Mouse (Mus musculus): Measurements from ENCODE around the gene S100g.

S100g gene

DNA sequence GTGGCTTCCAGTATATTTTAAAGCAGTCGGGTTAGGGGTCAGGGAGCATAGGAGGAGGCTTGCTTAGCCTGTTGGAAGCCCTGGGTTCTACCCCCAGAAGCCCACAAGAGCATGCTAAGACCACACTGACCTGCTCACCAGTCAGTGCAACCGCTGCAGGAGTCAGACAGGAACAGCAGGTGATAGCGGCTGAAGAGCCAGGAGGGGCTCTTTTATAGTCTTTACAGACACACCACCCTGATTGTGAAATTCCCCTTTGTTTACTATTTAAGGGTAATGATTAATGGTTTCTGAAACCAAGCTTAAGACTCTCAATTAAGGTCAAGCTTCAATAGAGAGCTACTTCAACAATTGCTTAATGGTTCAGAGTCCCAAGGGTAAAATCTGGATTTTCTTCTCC lies at the start of gene S100g:
Gene S100g, minus strand, starts transcription at position 217 of the 400 bp plus-strand sequence.
- DNase-seq (ENCODE audit: low spot score in 2 of 2), result no peak

DNA sequence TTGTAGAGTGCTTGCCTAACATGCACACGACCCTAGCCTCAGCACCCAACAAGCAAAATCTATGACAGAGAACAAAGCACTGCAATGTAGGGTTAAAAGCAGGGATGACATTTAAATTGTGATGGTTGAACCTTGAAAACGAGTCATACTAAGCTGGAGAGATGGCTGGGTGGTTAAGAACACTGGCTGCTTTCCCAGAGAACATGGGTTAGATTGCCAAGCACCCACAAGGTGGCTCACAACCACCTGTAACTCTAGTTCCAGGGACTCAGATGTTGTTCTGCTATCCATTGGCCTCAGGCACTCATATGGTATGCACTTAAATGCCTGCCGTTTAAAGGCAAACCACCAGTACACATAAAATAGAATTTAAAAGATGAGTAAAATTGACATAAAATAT lies 27.7 kb upstream of the S100g start:
- no peak for DNase-seq (ENCODE audit: low spot score in 2 of 2)

DNA sequence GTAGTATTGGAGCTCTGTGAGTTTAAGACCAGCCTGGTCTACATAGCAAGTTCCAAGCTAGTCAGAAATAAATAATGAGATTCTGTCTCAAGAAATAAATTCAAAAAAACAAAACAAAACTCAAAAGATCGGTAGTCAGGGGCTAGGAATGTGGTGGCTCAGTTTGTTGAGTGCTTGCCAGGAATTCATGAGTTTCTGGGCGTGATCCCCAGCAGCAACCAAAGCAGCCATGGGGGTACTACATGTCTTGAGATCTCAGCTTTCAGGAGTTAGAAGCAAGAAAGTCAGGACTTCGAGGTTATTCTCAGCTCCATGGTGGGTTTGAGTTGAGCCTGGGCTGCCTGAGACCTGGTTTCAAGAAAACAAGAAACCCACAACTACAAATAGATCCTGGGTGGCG lies 27.0 kb upstream of the S100g start:
- no peak for DNase-seq (ENCODE audit: low spot score in 2 of 2)

DNA sequence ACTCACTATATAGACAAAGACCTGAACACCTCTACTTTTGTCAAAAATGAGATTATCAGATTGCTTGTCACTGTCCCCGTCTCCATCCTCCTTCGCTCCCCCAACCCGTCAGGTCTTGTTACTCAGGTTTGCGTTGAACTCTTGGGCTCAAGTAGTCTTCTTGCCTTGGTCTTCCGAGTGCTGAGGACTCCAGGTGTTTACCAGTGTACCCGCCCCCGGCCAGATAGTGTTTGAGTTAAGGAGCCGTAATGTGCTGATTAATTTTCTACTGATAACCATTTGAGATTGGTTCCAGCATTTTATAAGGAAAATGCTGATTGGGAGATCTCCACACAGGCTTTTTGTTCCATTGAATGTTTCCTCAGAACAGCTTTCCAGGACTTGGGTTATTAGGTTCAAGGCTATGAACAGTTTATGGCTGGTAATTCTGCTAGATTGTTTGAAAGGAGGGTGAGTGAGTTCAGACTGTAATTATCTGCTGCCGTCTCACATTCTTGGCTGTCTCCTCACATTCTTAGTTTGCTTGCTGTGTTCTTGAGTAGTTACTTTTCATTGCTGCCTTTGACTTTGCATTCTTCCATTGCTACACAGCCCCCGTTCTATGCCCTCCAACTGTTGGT lies 22.6 kb upstream of the S100g start:
- no peak for DNase-seq (ENCODE audit: low spot score in 2 of 2)

DNA sequence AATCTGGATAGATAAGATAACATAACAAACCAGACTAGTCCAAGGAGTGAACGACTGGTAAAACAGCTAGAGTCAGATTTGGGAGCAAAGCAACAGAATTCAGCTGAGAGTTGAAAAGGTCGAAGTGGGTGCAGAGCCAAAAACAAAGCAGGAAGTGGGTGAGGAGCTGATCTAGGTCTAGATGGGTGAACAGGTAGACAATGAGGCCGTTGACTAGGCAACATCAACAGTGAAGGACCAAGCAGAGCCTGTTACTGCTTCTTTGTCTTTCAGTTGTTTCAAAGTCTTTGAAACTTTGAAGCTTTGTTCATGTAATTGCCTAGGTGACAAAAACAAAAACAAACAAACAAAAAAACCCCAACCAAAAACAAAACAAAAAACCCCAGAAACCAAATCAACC lies 11.8 kb upstream of the S100g start:
- DNase-seq (ENCODE audit: low spot score in 2 of 2), result no peak

DNA sequence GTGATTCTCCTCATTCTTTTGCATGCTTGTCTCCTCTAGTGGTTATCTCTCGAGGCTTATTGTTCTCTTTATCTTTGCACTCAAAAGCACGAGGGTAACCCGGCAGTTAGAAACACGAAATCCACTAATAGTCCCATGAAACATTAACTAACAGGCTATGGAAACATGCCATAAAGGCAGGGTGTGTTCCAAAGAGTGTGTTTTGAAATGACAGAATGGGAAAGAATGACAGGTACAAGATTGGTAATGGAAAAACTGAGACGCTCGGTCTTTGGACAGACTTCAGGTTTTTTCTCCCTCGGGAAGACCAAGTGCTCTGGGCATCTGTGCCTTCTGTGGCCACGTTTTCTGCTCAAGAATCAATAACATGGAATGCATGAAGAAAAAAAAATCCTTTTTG lies 3.1 kb upstream of the S100g start:
- DNase-seq (ENCODE audit: low spot score in 2 of 2), result no peak

DNA sequence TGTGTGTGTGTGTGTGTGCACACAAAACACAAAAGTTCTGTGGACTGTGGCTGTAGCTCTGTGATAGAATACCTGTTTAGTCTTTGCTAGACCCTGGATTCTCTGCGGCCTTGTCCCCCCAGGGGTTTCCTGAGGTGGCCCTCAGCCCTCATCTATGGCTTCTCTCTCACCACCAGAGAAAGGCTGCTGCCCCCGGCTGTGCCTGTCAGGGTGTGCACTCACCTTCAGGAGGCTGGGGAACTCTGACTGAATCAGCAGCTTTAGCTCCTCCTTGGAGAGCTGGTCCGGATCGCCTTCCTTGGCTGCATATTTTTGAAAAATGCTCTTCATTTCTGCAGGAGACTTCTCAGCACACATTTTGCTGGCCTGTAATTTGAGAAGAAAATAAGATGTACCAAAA lies 559 bp downstream of the S100g start:
- no peak for DNase-seq (ENCODE audit: low spot score in 2 of 2)

DNA sequence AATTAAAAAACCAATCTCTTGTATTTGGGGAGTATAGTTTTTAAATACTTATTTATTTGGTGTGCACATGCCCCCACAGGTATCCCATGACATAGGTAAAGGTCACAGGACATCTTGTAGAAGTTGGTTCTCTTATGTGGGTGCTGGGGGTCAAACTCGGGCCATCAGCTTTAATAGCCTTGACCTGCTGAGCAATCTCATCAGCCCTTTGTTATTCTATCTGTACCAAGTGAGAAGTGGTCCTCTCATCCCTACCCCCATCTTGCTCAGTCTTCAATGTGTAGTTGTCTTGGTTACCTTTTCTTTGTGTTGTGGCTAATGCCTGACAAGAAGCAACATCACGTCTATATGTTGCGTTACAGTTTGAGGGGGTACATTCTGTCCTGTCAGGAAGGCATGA lies 6.5 kb downstream of the S100g start:
- DNase-seq (ENCODE audit: low spot score in 2 of 2), result no peak

DNA sequence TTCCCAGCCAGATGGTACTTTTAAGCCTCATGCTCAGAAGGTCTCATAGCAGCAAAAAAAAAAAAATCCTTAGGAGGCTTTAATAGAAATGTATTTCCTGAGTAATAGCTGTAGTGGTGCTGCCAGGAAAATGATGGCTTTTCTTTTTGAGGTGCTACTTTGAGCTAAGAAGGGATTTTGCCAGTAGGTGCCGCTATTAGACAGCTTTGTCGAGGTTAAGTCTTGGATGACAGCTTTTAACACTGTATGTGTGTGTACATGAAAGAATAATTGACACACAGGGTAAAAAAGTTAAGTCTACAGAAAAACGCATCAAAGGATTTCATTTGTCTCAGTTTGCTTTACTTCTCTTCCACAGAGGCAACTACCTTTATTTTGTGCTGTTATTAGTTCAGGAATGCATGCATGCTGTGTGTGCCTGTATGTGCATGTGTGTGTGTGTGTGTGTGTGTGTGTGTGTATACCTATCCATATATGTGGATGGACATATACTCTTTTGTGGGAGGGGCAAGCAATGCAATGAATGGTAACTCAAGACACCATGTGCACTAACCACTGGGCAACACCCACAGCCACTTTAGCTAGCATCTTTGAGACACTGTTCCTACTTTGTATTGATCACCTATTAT lies 14.5 kb downstream of the S100g start:
- peak in 1 of 2 experiments; percentile 10 for DNase-seq (ENCODE audit: low spot score in 2 of 2)

DNA sequence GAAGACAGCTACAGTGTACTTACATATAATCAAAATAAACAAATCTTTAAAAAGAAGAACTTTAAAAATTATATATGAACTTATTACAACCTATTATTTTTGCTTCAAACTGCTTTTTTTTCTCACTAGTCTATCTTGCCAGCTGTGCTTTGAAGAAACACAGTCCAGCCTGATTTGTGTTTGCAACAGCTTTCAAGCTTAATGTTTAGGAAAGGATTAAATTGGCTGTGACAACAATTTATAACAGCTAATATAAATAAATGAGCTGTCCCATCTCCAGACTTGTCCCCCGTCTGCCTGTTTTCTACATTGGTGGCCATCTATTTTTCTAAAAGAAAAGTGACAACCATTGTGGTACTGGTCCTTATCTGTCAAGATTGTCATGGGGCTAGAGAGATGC lies 22.4 kb downstream of the S100g start:
- no peak for DNase-seq (ENCODE audit: low spot score in 2 of 2)

DNA sequence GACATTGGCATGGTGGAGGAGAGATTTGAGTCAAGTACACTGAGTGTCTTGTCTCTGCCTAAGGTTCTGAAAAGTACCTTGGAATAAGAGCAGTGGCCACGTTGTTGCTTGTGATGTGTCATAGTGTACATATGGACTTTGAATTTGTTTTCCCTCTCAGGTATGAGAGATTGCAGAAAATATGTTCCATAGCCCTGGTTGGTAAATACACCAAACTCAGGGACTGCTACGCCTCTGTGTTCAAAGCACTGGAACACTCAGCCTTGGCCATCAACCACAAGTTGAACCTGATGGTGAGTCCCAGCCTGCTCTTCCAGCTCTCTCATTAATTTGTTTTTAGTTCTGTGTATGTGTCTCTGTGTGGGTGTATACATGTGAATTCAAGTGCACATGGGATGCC lies 32.9 kb downstream of the S100g start:
- DNase-seq (ENCODE audit: low spot score in 2 of 2), result no peak

DNA sequence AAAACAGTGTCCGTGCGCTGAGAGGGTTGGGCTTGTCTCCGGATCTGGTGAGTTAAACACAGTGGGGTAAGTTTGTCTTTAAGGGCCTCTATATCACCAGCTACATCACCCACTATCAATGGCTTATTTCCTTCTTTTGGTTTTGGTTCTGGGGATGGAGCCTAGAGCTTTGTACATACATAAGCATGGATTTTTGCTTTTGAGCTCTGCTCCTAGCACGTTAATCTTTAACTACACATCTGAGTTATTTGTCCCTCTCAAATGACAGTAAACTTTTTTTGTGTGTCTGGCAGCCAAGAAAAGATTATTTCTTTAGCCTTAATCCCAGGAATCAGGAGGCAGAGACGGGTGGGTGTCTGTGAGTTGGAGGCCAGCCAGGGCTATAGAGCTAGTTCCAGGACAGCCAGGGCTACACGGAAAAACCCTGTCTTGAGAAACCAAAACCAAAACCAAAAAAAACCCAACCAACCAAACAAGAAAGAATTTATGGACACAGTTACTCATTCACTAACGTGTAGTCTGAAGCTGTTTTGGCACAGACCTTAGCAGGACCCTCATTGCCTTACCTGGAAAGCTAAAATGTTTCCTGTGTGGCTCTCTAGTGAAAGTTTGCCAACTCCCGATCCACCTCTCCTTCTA lies 42.8 kb downstream of the S100g start:
- no peak for DNase-seq (ENCODE audit: low spot score in 2 of 2)

DNA sequence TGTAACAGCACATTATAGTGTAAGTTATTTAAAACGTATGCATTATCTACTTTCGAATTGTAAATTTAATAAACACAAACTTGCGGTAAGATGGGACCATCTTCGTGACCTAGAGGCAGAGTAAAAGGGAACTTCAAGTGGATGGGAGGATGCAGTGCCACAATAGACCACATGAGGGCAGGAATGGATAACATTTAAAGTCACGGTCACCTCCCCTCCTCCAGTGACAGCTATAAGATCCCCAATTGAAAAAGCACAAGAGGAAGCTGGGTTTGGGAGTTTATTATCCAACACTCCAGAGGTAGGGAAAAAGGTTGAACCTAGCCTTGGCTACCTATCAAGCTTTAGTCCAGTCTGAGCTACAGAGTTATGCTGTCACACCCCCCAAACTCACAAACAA lies 48.7 kb downstream of the S100g start:
- peak; percentile 27 to 62 for DNase-seq (ENCODE audit: low spot score in 2 of 2)

DNA sequence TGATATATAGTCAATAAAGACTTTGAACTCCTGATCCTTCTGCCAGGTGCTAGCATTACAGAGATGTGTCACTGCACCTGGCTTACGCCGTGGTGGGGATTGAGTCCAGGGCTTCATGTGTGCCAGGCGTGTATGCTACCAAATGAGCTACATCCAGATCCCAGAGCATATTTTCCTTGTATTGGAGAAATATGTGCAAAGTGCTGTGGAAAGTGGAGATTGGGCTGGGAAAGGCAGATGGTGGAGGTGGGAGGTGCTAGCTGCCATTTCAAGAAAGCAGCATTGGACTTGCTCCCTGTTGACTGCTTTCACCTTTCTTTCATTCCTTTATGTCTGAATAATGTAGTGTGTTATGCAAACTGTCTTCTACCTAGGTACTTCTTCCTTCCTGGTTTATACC lies 50.7 kb downstream of the S100g start:
- DNase-seq (ENCODE audit: low spot score in 2 of 2), result no peak

Data from spleen, postnatal 4 days (tissue).